Mouse (Mus musculus): ENCODE results near the gene 1700093K21Rik. TPM values are rescaled to one million over a fixed set of nuclear protein-coding genes. Genes with fewer than 3 reads are reported as not detected.
A peak's percentile ranks its signal among the peaks of the same experiment; 100 is the strongest.

1700093K21Rik gene
- polyA plus RNA-seq, 1 experiment from 2014 or later = 0.12 TPM

DNA sequence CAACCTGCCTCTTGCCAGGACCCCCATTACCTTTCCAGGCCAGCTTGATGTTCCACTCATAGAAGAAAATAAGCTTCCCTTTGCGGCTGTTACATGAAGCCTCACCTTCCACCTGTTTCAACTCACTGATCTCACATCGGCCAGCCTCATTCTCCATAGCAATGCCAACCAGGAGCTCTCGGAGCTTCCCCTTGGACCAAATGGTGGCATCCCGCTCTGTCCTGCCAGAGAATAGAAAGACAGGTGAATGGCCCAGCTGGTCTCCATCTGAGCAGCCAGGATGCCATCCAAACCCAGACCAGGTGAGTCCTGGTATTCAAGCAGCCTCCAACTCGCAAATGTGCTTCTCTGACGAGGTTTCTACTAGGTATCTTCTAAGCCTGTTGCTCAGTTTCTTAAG is 24.3 kb downstream of the 1700093K21Rik start:
- DNase-seq (no peak), ATAC-seq (no peak)
- H3K27me3 ChIP-seq (ENCODE audit: insufficient read depth, low read length) = no peaks in the 10 kb centered on the region
- peak overlapping the region; percentile 90 for H3K9ac ChIP-seq (replicated peaks)
- peak overlapping the region; percentile 92 for H3K4me3 ChIP-seq (ENCODE audit: low read depth, low read length)
- H3K4me2 ChIP-seq (ENCODE audit: low read depth, low read length) = peak overlapping the region; percentile 85
- peaks cover 12% of the 10 kb centered on the region for H3K4me1 ChIP-seq (ENCODE audit: insufficient read depth)
- TF ChIP-seq CTCF (IDR thresholded peaks at IDR 0.05; ENCODE audit: low read depth) = no peak
- TF ChIP-seq EP300 (IDR thresholded peaks at IDR 0.05; ENCODE audit: low read depth) = no peak
- no peaks in the 10 kb centered on the region for H3K9me3 ChIP-seq (ENCODE audit: low read length)
- WGBS (ENCODE audit: insufficient replicate concordance) = 58% methylated on average over 6 of the region's 6 CpGs
- peaks cover 19% of the 10 kb centered on the region for H3K36me3 ChIP-seq (replicated peaks; ENCODE audit: insufficient read depth, low read length)
- H3K27ac ChIP-seq (ENCODE audit: low read depth) = no peak overlapping the region

DNA sequence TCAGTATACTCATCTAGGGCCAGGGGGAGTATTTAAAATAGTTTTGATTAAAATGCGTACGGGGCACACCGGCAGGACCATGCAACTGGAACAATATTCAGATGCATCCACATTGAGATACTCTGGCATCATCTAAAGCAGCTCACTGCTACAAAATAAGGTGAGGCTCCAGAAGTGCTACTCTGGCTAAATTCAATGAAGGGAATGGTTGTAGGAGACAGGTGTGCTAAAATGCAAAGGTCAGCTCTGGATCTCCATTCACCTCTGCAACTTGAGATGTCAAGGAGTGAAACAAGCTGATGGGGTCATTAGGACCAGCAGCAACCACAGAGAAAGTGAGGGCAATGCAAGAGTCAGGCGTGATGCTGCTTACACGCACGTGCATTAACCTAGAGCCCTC is 25.7 kb downstream of the 1700093K21Rik start:
- ATAC-seq = no peak
- no peak for TF ChIP-seq EP300 (IDR thresholded peaks at IDR 0.05; ENCODE audit: low read depth)
- no peak for TF ChIP-seq CTCF (IDR thresholded peaks at IDR 0.05; ENCODE audit: low read depth)
- 92% methylated on average over 6 of the region's 6 CpGs for WGBS (ENCODE audit: insufficient replicate concordance)
- no peaks in the 10 kb centered on the region for H3K9me3 ChIP-seq (ENCODE audit: low read length)
- H3K4me2 ChIP-seq (ENCODE audit: low read depth, low read length) = peak overlapping the region; percentile 85; the same call in 1 of the 2 replicates
- H3K4me3 ChIP-seq (ENCODE audit: low read depth, low read length) = no peak overlapping the region
- peaks cover 33% of the 10 kb centered on the region for H3K36me3 ChIP-seq (replicated peaks; ENCODE audit: insufficient read depth, low read length)
- DNase-seq = no peak
- H3K9ac ChIP-seq (replicated peaks) = no peak overlapping the region
- H3K27ac ChIP-seq (ENCODE audit: low read depth) = no peak overlapping the region
- H3K27me3 ChIP-seq (ENCODE audit: insufficient read depth, low read length) = no peaks in the 10 kb centered on the region
- H3K4me1 ChIP-seq (ENCODE audit: insufficient read depth) = peaks cover 12% of the 10 kb centered on the region

DNA sequence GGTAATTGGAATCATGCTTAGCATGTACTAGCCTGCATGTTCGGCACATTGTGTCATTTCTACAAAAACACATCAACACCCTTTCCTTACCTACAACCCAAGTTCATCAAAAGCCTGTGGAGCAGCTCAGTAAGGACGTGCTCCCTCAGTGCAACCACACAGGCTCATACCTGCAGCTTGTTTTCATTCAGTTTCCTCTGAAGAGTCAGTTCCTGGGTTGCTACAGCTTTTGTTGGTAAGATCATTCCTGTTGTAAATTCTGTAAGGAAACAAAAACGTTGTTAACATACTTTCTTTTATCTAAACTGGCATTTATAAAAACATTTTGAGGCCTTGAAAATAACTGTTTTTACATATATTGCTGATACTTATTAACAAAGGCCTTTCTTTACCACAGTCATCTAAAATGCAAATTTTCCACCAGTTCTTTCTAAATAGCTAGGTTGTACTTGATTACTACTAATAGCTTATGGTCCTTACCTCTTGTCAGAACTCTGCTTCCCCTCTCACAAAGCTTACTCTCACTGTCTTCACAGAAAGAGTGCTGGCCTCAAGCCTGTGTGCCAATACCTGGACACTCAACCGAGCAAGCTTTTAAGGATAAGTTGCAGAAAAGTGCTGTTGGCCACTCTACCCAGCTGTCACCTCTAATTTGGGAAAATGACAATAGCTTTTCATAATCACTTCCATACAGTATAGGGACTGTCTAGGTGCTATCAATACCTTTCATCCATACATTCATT is 28.7 kb downstream of the 1700093K21Rik start:
- no peak for DNase-seq
- no peak overlapping the region for H3K4me2 ChIP-seq (ENCODE audit: low read depth, low read length)
- no peak for ATAC-seq
- 84% methylated on average over 4 of the region's 4 CpGs for WGBS (ENCODE audit: insufficient replicate concordance)
- no peak overlapping the region for H3K27ac ChIP-seq (ENCODE audit: low read depth)
- no peak overlapping the region for H3K4me3 ChIP-seq (ENCODE audit: low read depth, low read length)
- H3K4me1 ChIP-seq (ENCODE audit: insufficient read depth) = peaks cover 12% of the 10 kb centered on the region
- H3K36me3 ChIP-seq (replicated peaks; ENCODE audit: insufficient read depth, low read length) = peaks cover 62% of the 10 kb centered on the region
- H3K9me3 ChIP-seq (ENCODE audit: low read length) = no peaks in the 10 kb centered on the region
- TF ChIP-seq CTCF (IDR thresholded peaks at IDR 0.05; ENCODE audit: low read depth) (no peak), EP300 (IDR thresholded peaks at IDR 0.05; ENCODE audit: low read depth) (no peak)
- no peaks in the 10 kb centered on the region for H3K27me3 ChIP-seq (ENCODE audit: insufficient read depth, low read length)
- H3K9ac ChIP-seq (replicated peaks) = no peak overlapping the region

GRCm38 (mm10) chr11:23489955-23490354 is 31.0 kb downstream of the 1700093K21Rik start:
- ATAC-seq (no peak), DNase-seq (no peak)
- Histone ChIP-seq H3K27me3 (ENCODE audit: insufficient read depth, low read length) (no peaks in the 10 kb centered on the region), H3K4me3 (ENCODE audit: low read depth, low read length) (no peak overlapping the region), H3K36me3 (replicated peaks; ENCODE audit: insufficient read depth, low read length) (peaks cover 76% of the 10 kb centered on the region), H3K27ac (ENCODE audit: low read depth) (no peak overlapping the region), H3K4me1 (ENCODE audit: insufficient read depth) (no peaks in the 10 kb centered on the region), H3K9me3 (ENCODE audit: low read length) (no peaks in the 10 kb centered on the region), H3K9ac (replicated peaks) (no peak overlapping the region), H3K4me2 (ENCODE audit: low read depth, low read length) (no peak overlapping the region)
- WGBS (ENCODE audit: insufficient replicate concordance) = 56% methylated on average over 1 of the region's 1 CpGs
- no peak for TF ChIP-seq EP300 (IDR thresholded peaks at IDR 0.05; ENCODE audit: low read depth)
- TF ChIP-seq CTCF (IDR thresholded peaks at IDR 0.05; ENCODE audit: low read depth) = no peak

Small RNAs within 50 kb of the gene (microRNA-seq; reads per million reads assigned to microRNA genes)
- not detected for gene Gm47279

Other genes starting within 250 kb of the 1700093K21Rik start
- 5.6 and 6.6 TPM in 2 replicates for gene Usp34, start 214.3 kb downstream of the 1700093K21Rik start, polyA plus RNA-seq (2015; fragmentation: Nextera tagmentation; extraction: Ambion mirVana)
- 16.0 and 17.3 TPM in 2 replicates for gene Ahsa2, start 23.1 kb downstream of the 1700093K21Rik start, polyA plus RNA-seq (2015; fragmentation: Nextera tagmentation; extraction: Ambion mirVana)
- 8.3 and 9.1 TPM in 2 replicates for gene 0610010F05Rik, start 112.5 kb upstream of the 1700093K21Rik start, polyA plus RNA-seq (2015; fragmentation: Nextera tagmentation; extraction: Ambion mirVana)
- gene Pus10, start 144.5 kb upstream of the 1700093K21Rik start, polyA plus RNA-seq (2015; fragmentation: Nextera tagmentation; extraction: Ambion mirVana) = 10.3 and 10.4 TPM in 2 replicates
- gene Pex13, start 144.8 kb upstream of the 1700093K21Rik start, polyA plus RNA-seq (2015; fragmentation: Nextera tagmentation; extraction: Ambion mirVana) = 24.9 and 25.0 TPM in 2 replicates
- gene Rel, start 249.8 kb upstream of the 1700093K21Rik start, polyA plus RNA-seq (2015; fragmentation: Nextera tagmentation; extraction: Ambion mirVana) = 0.63 and 0.89 TPM in 2 replicates

All from liver, postnatal 0 days (tissue).